Mouse (Mus musculus) spleen, adult 2 months (tissue): ENCODE results near the gene Olfr767.

Experiments used
- CTCF ChIP-seq: fragments of 200-500 bp; IDR thresholded peaks from 2 replicates; pipeline ENCODE4 v1.5.1; 2011; ENCODE audit warnings: mild to moderate bottlenecking, inconsistent platforms; ENCODE audit not compliant: insufficient read depth, insufficient read length, insufficient replicate concordance; ENCODE audit errors: extremely low read depth
- POLR2A ChIP-seq: fragments of 200-500 bp; IDR thresholded peaks from 2 replicates; pipeline ENCODE4 v1.6.1; 2011; ENCODE audit warnings: low read depth, low read length, inconsistent platforms

GRCm38 (mm10) chr10:129117761-129118160 is 35.1 kb upstream of the Olfr767 start, which contains the start of gene Olfr769:
- TF ChIP-seq POLR2A (no peak), CTCF (no peak)
